Mouse (Mus musculus) forebrain, embryonic 16.5 days (tissue): Measurements from ENCODE around the gene St14. TPM values are rescaled to one million over a fixed set of nuclear protein-coding genes. Genes with fewer than 3 reads are reported as not detected.

Experiments
- ATAC-seq: fragments of 200-750 bp; cut with Nextera tagmentation; 2 replicates; pipeline ENCODE4 v1.8.0; 2017; ENCODE audit warnings: mild to moderate bottlenecking, moderate library complexity
- H3K27ac ChIP-seq: fragments of 300-500 bp; sonication (generic); 2 replicates; pipeline ENCODE4 v1.5.1; 2014; ENCODE audit warnings: low read length, control low read depth
- H3K27me3 ChIP-seq: fragments of 300-500 bp; sonication (generic); replicated peaks from 2 replicates; pipeline ENCODE4 v1.6.1; 2014; ENCODE audit warnings: low read length; ENCODE audit not compliant: control insufficient read depth, insufficient read depth
- H3K36me3 ChIP-seq: fragments of 300-500 bp; sonication (generic); 2 replicates; pipeline ENCODE4 v1.6.1; 2014; ENCODE audit not compliant: control insufficient read depth, insufficient read depth
- H3K4me1 ChIP-seq: fragments of 300-500 bp; sonication (generic); replicated peaks from 2 replicates; pipeline ENCODE4 v1.6.1; 2014; ENCODE audit warnings: low read length; ENCODE audit not compliant: control insufficient read depth, insufficient read depth
- H3K4me2 ChIP-seq: fragments of 300-500 bp; sonication (generic); 2 replicates; pipeline ENCODE4 v1.6.1; 2014; ENCODE audit warnings: mild to moderate bottlenecking, low read length, control low read depth
- H3K4me3 ChIP-seq: fragments of 300-500 bp; sonication (generic); replicated peaks from 2 replicates; pipeline ENCODE4 v1.5.1; 2014; ENCODE audit warnings: mild to moderate bottlenecking, low read length, control low read depth
- H3K9ac ChIP-seq: fragments of 300-500 bp; sonication (generic); replicated peaks from 2 replicates; pipeline ENCODE4 v1.6.1; 2014; ENCODE audit warnings: low read depth, low read length, control low read depth
- H3K9me3 ChIP-seq: fragments of 300-500 bp; sonication (generic); 2 replicates; pipeline ENCODE4 v1.6.1; 2016; ENCODE audit warnings: low read length; ENCODE audit not compliant: control insufficient read depth
- WGBS: fragments of 180-500 bp; shearing (Covaris S2); extraction: QIAGEN DNeasy Blood & Tissue Kit; methylation state at CpG from one replicate; pipeline ENCODE4 v1.1.7; 2014; 5-methylcytosine and 5-hydroxymethylcytosine counted together
- polyA plus RNA-seq: library from polyadenylated mRNA; unstranded; fragments of >200 nt; fragmentation: Nextera tagmentation; extraction: Ambion mirVana; gene quantifications from 2 replicates; pipeline ENCODE4 v1.2.1, GENCODE M21; 2015

The St14 gene
- polyA plus RNA-seq, 1 experiment from 2014 or later = 0.63 TPM

DNA sequence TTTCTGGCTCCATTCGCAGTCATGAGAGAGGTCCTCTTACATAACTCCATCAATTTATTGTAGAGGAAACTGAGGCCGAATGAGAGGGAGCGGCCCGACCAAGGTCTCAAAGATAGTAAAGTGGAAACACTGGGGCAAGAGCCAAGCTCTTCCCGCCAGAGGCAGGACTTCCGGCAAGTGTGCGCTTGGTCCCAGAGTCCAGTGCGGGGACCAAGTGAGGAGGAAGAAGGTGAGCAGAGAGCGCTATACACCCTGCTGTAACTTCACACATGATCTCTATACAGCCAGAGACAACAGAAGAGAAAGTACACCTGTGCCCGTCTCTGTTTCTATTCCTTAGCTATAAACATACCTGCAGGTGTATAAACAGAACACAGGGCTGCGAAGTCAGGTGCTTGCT lies 14.6 kb downstream of the St14 start:
- Histone ChIP-seq H3K9me3 (no peaks in the 10 kb centered on the region), H3K4me1 (peaks cover 1% of the 10 kb centered on the region), H3K27ac (no peak overlapping the region), H3K36me3 (no peaks in the 10 kb centered on the region), H3K4me3 (no peak overlapping the region), H3K9ac (no peak overlapping the region), H3K4me2 (no peak overlapping the region), H3K27me3 (no peaks in the 10 kb centered on the region)
- 92% methylated on average over 11 of the region's 11 CpGs for WGBS
- ATAC-seq = no peak

DNA sequence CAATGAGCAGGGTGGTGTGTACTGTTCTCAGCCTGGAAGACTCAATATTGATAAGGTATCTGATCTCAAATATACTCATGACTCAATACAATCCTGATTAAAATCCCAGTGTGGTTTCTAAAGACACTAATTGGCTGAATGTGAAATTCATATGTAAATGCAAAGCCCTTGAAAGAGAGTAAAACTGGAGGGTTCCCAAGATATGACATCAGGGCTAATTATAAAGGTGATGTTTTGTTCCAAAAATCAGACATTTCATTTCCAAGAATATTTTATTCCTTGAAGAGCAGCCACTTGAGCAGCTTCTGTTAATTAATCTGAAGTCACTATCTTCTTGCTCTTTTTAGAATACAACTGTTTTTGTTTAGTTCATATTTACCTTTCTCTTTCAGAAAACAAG lies 16.1 kb downstream of the St14 start:
- ATAC-seq = no peak

DNA sequence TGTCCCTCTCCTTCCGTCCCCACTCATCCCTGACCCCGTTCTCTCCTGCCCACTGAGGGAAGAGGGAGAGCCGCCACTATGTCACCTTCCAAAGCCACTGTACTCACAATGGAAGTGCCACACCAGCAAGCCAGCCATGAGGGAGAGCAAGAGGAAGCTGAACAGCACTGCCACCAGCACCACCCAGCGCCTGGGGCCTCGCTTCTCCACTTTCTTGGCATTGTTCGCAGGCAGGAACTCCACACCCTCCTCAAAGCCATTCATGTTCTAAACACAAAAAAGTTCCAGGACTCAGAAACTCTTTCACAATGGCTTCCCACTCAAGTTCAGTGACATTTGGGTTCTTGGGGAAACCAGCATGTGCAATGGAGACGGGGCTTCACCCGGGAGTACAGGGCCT lies 23.2 kb downstream of the St14 start:
- Histone ChIP-seq H3K4me2 (no peak overlapping the region), H3K4me3 (no peak overlapping the region), H3K9me3 (no peaks in the 10 kb centered on the region), H3K9ac (no peak overlapping the region), H3K36me3 (no peaks in the 10 kb centered on the region), H3K27me3 (no peaks in the 10 kb centered on the region), H3K4me1 (no peaks in the 10 kb centered on the region), H3K27ac (no peak overlapping the region)
- WGBS = 86% methylated on average over 8 of the region's 8 CpGs
- no peak for ATAC-seq

More for the DNA sequence above, 16.1 kb downstream of the St14 start:
- no peaks in the 10 kb centered on the region for H3K4me1 ChIP-seq
- H3K4me2 ChIP-seq = no peak overlapping the region
- no peak overlapping the region for H3K9ac ChIP-seq
- no peaks in the 10 kb centered on the region for H3K27me3 ChIP-seq
- no peaks in the 10 kb centered on the region for H3K36me3 ChIP-seq
- no peak overlapping the region for H3K4me3 ChIP-seq
- H3K27ac ChIP-seq = no peak overlapping the region
- H3K9me3 ChIP-seq = no peaks in the 10 kb centered on the region

DNA sequence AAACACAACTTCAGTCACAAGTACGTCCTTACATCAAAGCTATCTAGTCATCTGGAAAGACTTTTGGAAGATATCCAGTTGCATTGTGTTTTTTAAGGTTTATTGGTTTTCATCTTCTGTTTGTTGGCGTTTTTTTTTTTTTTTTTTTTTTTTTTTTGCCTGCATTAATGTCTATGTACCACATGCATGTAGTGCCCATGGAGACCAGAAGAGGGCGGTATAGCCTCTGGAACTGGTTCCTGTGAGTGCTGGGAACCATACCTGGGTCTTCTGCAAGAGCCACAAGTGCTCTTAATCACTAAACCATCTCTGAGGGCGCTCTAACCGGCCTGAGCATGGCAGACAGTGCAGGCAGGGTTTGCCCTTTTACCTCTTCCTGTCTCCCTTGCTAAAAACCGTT lies 33.5 kb downstream of the St14 start:
- no peaks in the 10 kb centered on the region for H3K36me3 ChIP-seq
- no peak overlapping the region for H3K9ac ChIP-seq
- no peak overlapping the region for H3K4me2 ChIP-seq
- 72% methylated on average over 6 of the region's 6 CpGs for WGBS
- H3K9me3 ChIP-seq = no peaks in the 10 kb centered on the region
- no peaks in the 10 kb centered on the region for H3K27me3 ChIP-seq
- ATAC-seq = no peak
- no peak overlapping the region for H3K4me3 ChIP-seq
- no peak overlapping the region for H3K27ac ChIP-seq
- peaks cover 3% of the 10 kb centered on the region; the same call in 1 of the 2 replicates for H3K4me1 ChIP-seq

DNA sequence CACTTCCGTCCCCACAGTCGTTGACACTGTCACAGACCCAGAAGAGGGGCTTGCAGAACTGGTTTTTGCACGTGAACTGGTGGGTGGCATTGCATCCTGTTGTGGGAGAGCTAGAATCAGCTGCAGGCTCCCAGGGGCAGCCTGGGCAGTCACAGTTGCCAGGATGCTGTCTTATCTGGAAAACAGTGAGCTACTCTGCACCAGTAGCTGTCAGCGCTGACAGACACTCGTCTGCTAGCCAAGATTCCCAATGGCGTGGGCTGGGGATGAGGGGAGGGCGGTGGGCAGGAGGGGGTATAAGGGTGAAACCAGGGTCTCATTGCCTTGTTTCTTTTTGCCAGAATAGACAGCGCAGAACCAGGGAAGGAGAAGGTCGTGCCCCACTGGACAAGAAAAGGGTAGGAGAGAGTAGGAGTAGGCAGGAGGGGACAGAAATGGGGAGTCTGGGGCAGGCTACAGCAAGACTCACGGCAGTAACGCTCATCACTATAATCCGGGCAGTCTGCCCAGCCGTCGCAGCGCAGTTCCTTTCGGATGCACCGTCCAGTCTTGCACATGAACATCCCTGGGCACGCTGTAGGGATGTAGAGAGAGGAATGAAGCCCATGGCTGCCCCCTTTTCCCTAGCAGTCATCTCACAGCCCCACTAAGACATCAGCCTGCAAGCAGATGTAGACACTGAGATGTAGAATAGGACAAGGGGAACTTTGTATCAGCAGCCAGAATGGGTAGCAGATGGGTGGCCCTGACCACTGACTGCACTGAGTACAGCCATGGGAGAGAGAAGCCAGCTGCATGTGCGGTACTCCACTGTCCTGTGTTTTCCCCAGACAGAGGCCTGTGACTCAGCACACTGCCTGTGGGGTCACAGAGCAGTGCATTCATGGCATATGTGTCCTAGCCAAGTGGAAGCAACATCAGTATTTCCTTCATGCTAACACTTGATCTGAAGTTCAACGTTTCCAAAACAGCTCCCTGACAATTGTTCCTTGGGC lies 34.3 kb downstream of the St14 start:
- H3K36me3 ChIP-seq = no peaks in the 10 kb centered on the region
- no peaks in the 10 kb centered on the region for H3K27me3 ChIP-seq
- peak; percentile 36; the same call in 1 of the 2 replicates for ATAC-seq
- no peak overlapping the region for H3K27ac ChIP-seq
- H3K4me3 ChIP-seq = no peak overlapping the region
- no peak overlapping the region for H3K4me2 ChIP-seq
- H3K4me1 ChIP-seq = peaks cover 3% of the 10 kb centered on the region; the same call in 1 of the 2 replicates
- H3K9me3 ChIP-seq = no peaks in the 10 kb centered on the region
- no peak overlapping the region for H3K9ac ChIP-seq
- whole genome bisulfite sequencing = 67% methylated on average over 20 of the region's 20 CpGs

DNA sequence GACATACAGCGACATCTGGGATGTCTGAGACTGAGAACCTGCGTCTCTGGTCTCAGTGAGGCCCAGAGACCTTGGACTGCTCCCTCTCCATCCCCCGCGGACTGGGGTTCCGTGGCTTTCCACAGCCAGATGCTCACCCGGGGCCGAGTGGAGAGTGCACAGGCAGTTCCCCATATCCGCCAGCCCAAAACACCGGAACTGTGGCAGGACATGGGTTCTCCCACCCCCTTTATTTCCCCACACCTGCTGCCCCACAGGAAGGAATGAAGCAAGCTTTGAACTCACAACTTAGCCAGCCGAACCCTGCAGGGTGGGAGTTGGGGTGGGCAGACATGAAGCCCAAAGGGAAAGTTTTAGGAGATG lies 38.8 kb downstream of the St14 start:
- H3K9me3 ChIP-seq = no peaks in the 10 kb centered on the region
- no peak for ATAC-seq
- H3K9ac ChIP-seq = no peak overlapping the region
- H3K36me3 ChIP-seq = no peaks in the 10 kb centered on the region
- H3K27ac ChIP-seq = no peak overlapping the region
- 90% methylated on average over 10 of the region's 10 CpGs for WGBS
- H3K27me3 ChIP-seq = no peaks in the 10 kb centered on the region
- peaks cover 3% of the 10 kb centered on the region; the same call in 1 of the 2 replicates for H3K4me1 ChIP-seq
- H3K4me2 ChIP-seq = no peak overlapping the region
- no peak overlapping the region for H3K4me3 ChIP-seq

DNA sequence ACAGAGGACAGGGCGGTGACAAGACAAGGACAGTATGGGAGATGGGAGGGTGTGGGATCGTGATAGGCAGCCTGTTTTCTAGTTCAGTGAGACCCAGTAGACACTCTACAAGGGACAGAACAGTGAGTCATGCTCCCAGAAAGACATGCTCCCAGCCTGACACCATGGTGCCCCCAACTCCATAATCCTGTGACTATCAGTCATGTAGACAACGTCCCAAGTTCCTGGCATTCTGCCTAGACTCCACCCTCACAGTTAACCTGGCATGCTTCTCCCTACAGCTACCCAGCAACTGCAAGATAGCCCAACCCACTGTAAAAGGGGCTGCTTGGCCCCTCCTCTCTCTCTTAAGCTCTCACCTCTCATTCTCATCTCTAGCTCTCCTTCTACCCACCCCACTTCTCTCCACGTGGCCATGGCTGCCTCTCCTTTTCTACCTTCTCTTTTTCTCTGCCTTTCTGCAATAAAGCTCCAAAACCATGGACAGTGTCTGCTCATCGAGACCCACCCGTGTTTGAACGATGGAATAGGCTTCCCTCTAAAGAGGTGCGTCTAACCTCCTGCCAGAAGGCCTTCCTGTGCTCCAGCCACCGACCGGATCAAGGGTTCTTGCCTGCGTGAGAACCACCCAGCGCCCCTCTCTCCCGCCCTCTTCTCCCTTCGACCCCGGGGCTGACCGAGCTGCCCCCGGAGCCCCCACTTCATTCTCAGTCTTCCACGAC lies 39.4 kb downstream of the St14 start:
- WGBS = 90% methylated on average over 18 of the region's 18 CpGs
- no peaks in the 10 kb centered on the region for H3K36me3 ChIP-seq
- peaks cover 8% of the 10 kb centered on the region for H3K4me1 ChIP-seq
- H3K27me3 ChIP-seq = no peaks in the 10 kb centered on the region
- no peak overlapping the region for H3K4me3 ChIP-seq
- no peak for ATAC-seq
- no peaks in the 10 kb centered on the region for H3K9me3 ChIP-seq
- H3K9ac ChIP-seq = no peak overlapping the region
- no peak overlapping the region for H3K4me2 ChIP-seq
- no peak overlapping the region for H3K27ac ChIP-seq

DNA sequence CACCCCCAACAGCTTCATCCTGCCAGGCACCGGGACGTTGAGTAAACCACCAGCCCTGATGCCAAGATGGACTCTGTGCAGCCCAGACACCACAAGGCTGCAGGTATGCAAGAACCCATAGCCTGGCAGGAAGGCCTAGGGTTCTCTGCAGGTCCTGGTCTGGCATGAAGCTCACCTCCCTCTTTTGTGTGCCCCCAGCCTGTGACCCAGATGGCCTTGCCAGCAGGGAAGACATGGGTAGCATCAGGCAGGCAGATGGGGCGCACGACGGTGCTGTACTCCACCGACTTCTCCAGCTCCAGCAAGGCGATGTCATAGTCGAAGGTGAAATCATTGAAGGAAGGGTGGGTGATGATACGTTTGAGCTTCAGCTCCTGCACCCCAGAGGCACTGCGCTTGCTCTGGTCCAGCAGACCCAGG lies 40.5 kb downstream of the St14 start:
- H3K27me3 ChIP-seq = no peaks in the 10 kb centered on the region
- no peak overlapping the region for H3K9ac ChIP-seq
- H3K4me3 ChIP-seq = no peak overlapping the region
- no peak overlapping the region for H3K4me2 ChIP-seq
- H3K36me3 ChIP-seq = no peaks in the 10 kb centered on the region
- no peak overlapping the region for H3K27ac ChIP-seq
- no peaks in the 10 kb centered on the region for H3K9me3 ChIP-seq
- 93% methylated on average over 10 of the region's 10 CpGs for WGBS
- ATAC-seq = no peak
- peaks cover 7% of the 10 kb centered on the region for H3K4me1 ChIP-seq
